Mouse (Mus musculus) heart, embryonic 11.5 days (tissue): ENCODE data around the gene Rps17. TPM values are rescaled to one million over a fixed set of nuclear protein-coding genes. Genes with fewer than 3 reads are reported as not detected.

Experiments
- ATAC-seq: fragments of 200-750 bp; cut with Nextera tagmentation; replicated peaks from 2 replicates; pipeline ENCODE4 v1.8.0; 2017; ENCODE audit warnings: moderate library complexity; ENCODE audit not compliant: insufficient number of reproducible peaks, low FRiP score, low TSS enrichment
- H3K27ac ChIP-seq: fragments of 300-500 bp; sonication (generic); 2 replicates; pipeline ENCODE4 v1.5.1; 2014; ENCODE audit warnings: mild to moderate bottlenecking, low read depth, low read length
- H3K27me3 ChIP-seq: fragments of 300-500 bp; sonication (generic); 2 replicates; pipeline ENCODE4 v1.6.1; 2014; ENCODE audit warnings: mild to moderate bottlenecking, low read length, mixed read lengths; ENCODE audit not compliant: control insufficient read depth, insufficient read depth
- H3K36me3 ChIP-seq: fragments of 300-500 bp; sonication (generic); 2 replicates; pipeline ENCODE4 v1.6.1; 2014; ENCODE audit warnings: mild to moderate bottlenecking, low read length, moderate library complexity, mixed read lengths; ENCODE audit not compliant: control insufficient read depth, insufficient read depth
- H3K4me1 ChIP-seq: fragments of 300-500 bp; sonication (generic); 2 replicates; pipeline ENCODE4 v1.6.1; 2014; ENCODE audit warnings: low read length; ENCODE audit not compliant: control insufficient read depth, insufficient read depth
- H3K4me2 ChIP-seq: fragments of 300-500 bp; sonication (generic); 2 replicates; pipeline ENCODE4 v1.6.1; 2014; ENCODE audit warnings: mild to moderate bottlenecking, moderate library complexity
- H3K4me3 ChIP-seq: fragments of 300-500 bp; sonication (generic); 2 replicates; pipeline ENCODE4 v1.5.1; 2014; ENCODE audit warnings: low read depth, low read length
- H3K9ac ChIP-seq: fragments of 300-500 bp; sonication (generic); 2 replicates; pipeline ENCODE4 v1.6.1; 2014; ENCODE audit warnings: mild to moderate bottlenecking, low read depth, low read length, moderate library complexity
- H3K9me3 ChIP-seq: fragments of 300-500 bp; sonication (generic); replicated peaks from 2 replicates; pipeline ENCODE4 v1.6.1; 2016; ENCODE audit warnings: low read length; ENCODE audit not compliant: control insufficient read depth
- WGBS: fragments of 180-500 bp; shearing (Covaris S2); extraction: QIAGEN DNeasy Blood & Tissue Kit; methylation state at CpG from one replicate; pipeline ENCODE4 v1.1.7; 2014; ENCODE audit not compliant: insufficient replicate concordance; 5-methylcytosine and 5-hydroxymethylcytosine counted together
- polyA plus RNA-seq: library from polyadenylated mRNA; unstranded; fragments of >200 nt; fragmentation: Nextera tagmentation; extraction: Ambion mirVana; gene quantifications from 2 replicates; pipeline ENCODE4 v1.2.1, GENCODE M21; 2014

Gene Rps17
- polyA plus RNA-seq, 1 experiment from 2014 or later = 1,144 TPM

GRCm38 (mm10) chr7:81304675-81305074 is 40.4 kb downstream of the Rps17 start:
- Histone ChIP-seq H3K9me3 (no peaks in the 10 kb centered on the region), H3K27me3 (no peaks in the 10 kb centered on the region), H3K4me3 (no peak overlapping the region), H3K27ac (no peak overlapping the region), H3K4me2 (no peak overlapping the region), H3K4me1 (no peaks in the 10 kb centered on the region), H3K36me3 (no peaks in the 10 kb centered on the region), H3K9ac (no peak overlapping the region)
- no peak for ATAC-seq
- 89% methylated on average over 5 of the region's 5 CpGs for WGBS

- Histone ChIP-seq H3K36me3 (no peaks in the 10 kb centered on the region), H3K27me3 (no peaks in the 10 kb centered on the region), H3K4me3 (no peak overlapping the region), H3K4me1 (no peaks in the 10 kb centered on the region), H3K9me3 (no peaks in the 10 kb centered on the region), H3K27ac (no peak overlapping the region), H3K4me2 (no peak overlapping the region), H3K9ac (no peak overlapping the region)
- ATAC-seq = no peak
- 50% methylated on average over 5 of the region's 5 CpGs for WGBS
These were observed 41.0 kb downstream of the Rps17 start for GRCm38 (mm10) chr7:81304100-81304499.

GRCm38 (mm10) chr7:81303682-81304081 is 41.4 kb downstream of the Rps17 start:
- no peak for ATAC-seq
- H3K9me3 ChIP-seq = no peaks in the 10 kb centered on the region
- H3K36me3 ChIP-seq = no peaks in the 10 kb centered on the region
- no peak overlapping the region for H3K27ac ChIP-seq
- 89% methylated on average over 2 of the region's 2 CpGs for WGBS
- no peaks in the 10 kb centered on the region for H3K27me3 ChIP-seq
- H3K4me2 ChIP-seq = no peak overlapping the region
- H3K9ac ChIP-seq = no peak overlapping the region
- H3K4me3 ChIP-seq = no peak overlapping the region
- H3K4me1 ChIP-seq = no peaks in the 10 kb centered on the region

DNA sequence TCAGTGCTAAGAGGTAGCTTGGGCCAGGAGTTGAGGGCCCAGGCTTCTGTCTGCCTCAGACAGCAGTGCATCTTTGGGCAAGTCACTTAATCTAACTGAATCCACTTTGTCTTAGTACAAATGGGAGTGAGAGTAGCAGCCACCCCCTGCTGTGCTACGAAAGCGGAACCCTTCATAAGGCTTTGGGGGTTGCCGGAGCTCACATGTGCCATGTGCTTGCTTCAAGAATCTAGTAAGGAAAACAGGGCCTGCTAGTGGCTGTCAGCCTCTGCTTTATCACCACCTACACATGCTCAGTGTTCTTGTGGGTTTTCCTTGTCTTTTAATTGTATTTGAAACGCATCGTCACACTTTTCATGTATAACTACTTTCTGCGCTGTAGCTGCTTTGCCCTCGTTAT is 43.7 kb downstream of the Rps17 start:
- ATAC-seq = no peak
- no peaks in the 10 kb centered on the region for H3K9me3 ChIP-seq
- WGBS = 71% methylated on average over 7 of the region's 7 CpGs
- H3K27ac ChIP-seq = no peak overlapping the region
- no peak overlapping the region for H3K4me3 ChIP-seq
- no peaks in the 10 kb centered on the region for H3K36me3 ChIP-seq
- no peaks in the 10 kb centered on the region for H3K27me3 ChIP-seq
- no peak overlapping the region for H3K9ac ChIP-seq
- no peak overlapping the region for H3K4me2 ChIP-seq
- H3K4me1 ChIP-seq = no peaks in the 10 kb centered on the region

GRCm38 (mm10) chr7:81298206-81298605 is 46.8 kb downstream of the Rps17 start:
- no peak overlapping the region for H3K27ac ChIP-seq
- H3K4me3 ChIP-seq = no peak overlapping the region
- H3K9ac ChIP-seq = no peak overlapping the region
- H3K9me3 ChIP-seq = no peaks in the 10 kb centered on the region
- no peak overlapping the region for H3K4me2 ChIP-seq
- ATAC-seq = no peak
- H3K36me3 ChIP-seq = no peaks in the 10 kb centered on the region
- WGBS = 37% methylated on average over 6 of the region's 6 CpGs
- no peaks in the 10 kb centered on the region for H3K27me3 ChIP-seq
- no peaks in the 10 kb centered on the region for H3K4me1 ChIP-seq

GRCm38 (mm10) chr7:81295169-81295568 is 49.9 kb downstream of the Rps17 start:
- no peak overlapping the region for H3K4me2 ChIP-seq
- no peak overlapping the region for H3K9ac ChIP-seq
- H3K36me3 ChIP-seq = no peaks in the 10 kb centered on the region
- H3K4me1 ChIP-seq = no peaks in the 10 kb centered on the region
- WGBS = 69% methylated on average over 2 of the region's 2 CpGs
- no peaks in the 10 kb centered on the region for H3K27me3 ChIP-seq
- H3K4me3 ChIP-seq = no peak overlapping the region
- ATAC-seq = no peak
- H3K27ac ChIP-seq = no peak overlapping the region
- no peaks in the 10 kb centered on the region for H3K9me3 ChIP-seq

Other genes starting within 250 kb of the Rps17 start
- 0.07 and 0.14 TPM in 2 replicates for gene Slc28a1, start 230.5 kb downstream of the Rps17 start, polyA plus RNA-seq
- 2.7 and 3.5 TPM in 2 replicates for gene Pde8a, start 131.7 kb downstream of the Rps17 start, polyA plus RNA-seq
- gene Cpeb1, start 110.2 kb upstream of the Rps17 start, polyA plus RNA-seq = 2.9 and 3.3 TPM in 2 replicates
- 11.4 and 15.0 TPM in 2 replicates for gene Ap3b2, start 148.7 kb upstream of the Rps17 start, polyA plus RNA-seq
- not detected in 2 replicates for gene BC048679, start 153.0 kb upstream of the Rps17 start, polyA plus RNA-seq
- gene Fsd2, start 221.7 kb upstream of the Rps17 start, polyA plus RNA-seq = 50.9 and 62.4 TPM in 2 replicates
- 5.9 and 6.2 TPM in 2 replicates for gene Whamm, start 226.0 kb upstream of the Rps17 start, polyA plus RNA-seq